Mouse (Mus musculus) frontal cortex, adult (tissue): Measurements from ENCODE around the gene Rras.

ENCODE experiments used
- ATAC-seq: cut with Nextera tagmentation; 2 replicates; pipeline ENCODE4 v1.9.2; 2017; ENCODE audit warnings: mild to moderate bottlenecking, moderate library complexity, mixed read lengths; ENCODE audit not compliant: low TSS enrichment

Gene Rras

DNA sequence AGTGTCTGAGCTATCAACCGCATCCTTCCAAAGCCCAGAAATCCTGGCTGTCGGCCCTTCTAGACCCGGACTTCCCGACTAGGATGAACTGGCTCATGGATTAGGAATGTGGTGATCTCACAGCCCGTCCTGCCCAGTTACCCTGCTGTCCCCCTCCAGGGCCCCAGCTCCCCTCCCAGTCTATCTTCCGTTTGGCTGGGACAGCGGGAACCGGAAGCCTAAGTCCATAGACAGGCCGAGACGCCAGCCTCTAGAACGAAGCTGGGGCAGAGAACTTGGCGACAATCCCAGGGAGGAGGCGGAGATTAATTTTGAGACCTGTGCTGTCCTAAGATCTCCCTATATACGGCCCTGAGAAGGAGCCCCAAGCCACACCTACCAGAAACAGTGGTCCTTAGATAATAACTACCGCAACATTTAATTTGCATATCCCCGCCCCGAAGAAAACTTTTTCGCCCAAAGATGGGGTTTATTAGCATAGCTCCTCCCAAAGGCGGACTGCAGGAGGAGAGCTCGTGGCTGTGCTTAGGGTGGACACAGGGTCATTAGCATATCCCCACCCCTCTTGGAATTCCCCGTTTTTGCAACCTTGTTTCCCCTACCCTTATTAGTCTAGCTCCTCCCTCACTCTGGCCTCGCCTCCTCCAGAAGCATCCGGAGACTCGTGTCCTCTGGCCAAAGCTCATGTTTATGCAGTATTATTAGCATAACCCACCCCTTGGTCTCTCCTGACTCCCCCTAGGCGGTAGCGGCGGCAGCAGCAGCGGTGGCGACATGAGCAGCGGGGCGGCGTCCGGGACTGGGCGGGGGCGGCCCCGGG lies at the start of gene Rras:
Rras (plus strand) TSS at position 720 of the 820 bp plus-strand sequence.
- ATAC-seq: peak; percentile 76

GRCm38 (mm10) chr7:44970231-44970691 lies 47.5 kb upstream of the Rras start:
- ATAC-seq: peak; percentile 83

DNA sequence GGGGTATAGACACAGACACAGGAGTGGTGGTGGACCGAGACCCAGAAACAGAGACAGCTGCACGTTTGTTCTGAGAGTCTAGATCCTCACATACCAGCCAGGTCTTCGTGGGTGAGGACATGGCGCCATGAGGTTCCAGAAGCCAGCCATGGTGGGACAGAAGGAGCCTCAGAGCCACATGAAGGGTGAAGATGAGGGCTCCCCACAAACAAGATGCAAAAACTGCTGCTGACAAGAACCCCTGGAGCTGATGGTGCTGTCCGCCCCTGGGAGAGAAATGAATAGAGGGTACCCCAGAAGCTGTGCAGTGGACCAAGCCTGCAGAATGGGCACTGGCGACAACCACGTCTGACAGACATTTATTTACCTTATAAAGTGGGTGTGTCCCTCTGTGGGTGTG lies 46.6 kb upstream of the Rras start:
- no peak for ATAC-seq

DNA sequence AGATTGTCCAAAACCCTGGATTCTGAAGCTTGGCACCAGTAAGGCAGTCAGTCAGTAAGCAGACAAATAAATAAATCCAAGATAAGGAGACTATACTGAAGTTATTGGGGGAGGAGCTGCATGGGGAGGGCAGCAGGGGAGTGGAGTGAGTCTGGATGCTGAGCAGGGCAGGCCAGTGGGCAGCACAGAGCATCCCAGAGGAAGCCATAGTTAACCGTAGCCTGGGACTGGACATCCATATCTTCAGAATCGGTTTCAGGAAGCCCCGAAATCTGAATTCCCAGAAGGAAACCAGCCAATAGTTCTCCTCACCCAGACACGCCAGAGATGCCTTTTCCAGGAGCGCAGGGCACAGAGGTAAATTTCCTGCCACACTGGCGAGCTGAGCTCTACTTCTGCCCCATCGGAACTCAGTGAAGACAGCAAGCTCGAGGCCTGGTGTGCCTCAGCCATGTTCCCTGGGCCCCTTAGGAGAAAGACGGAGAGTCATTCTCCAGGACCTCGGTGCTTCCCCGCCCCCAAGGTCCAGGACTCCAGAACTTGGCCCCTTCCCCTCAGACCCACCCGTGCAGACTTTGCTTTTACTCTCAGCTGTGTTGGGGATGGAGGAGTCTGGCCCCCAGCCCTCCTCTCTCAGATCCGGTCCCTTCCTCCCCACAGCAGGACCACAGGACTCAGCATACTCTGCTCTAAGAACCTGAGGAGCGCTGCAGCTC lies 44.2 kb upstream of the Rras start:
- ATAC-seq: no peak

DNA sequence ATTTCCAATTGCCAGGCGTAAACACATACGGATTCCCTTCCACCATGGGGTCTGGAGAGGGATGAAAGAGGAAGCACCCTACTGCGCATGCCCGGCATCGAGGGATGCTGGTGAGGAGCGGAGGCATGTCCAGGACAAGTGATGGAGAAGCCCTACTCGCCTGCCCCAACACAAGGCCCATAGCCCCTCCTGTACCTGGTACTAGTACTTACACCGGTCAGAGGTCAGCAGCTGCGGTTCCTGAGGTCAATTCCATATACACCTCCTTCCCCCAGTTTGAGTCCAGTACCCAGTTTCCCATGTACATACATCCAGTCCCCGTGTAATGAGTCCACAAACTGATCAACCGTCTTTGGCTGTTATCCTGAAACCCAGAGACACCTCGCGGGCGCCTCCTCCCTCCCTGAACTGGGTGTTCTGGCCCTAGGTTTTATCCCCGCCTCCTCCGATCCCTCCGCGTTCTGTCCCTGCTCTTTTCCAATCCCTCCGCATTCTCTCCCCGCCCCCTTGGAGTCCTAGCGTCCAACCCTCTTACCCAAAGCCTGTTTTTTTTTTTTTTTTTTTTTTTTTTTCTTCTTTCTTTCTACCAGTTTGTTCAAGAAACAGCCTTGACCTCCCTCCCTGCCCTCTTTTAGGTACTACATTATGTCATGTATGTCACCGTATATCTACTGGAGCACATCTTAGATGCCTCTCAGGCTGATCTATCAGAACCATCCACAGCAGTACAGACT lies 43.2 kb upstream of the Rras start, which contains the start of gene Cpt1c:
Cpt1c (minus strand) TSS at position 469 of the 734 bp plus-strand sequence.
- ATAC-seq: peak; percentile 59

DNA sequence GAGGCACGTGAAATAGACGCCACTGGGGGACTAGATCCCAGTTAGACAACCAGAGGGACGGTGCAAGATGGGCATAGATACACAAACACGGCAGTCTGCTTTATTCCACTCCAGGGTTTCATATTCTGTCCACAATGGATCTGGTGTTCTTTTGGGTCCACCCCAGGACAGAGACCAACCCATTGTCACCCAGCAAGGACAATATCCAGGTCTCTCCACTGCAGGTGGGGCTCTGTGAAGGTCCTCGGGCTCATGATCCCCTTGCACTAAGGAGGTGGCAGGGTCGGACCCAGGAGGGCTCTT lies 42.7 kb upstream of the Rras start:
- ATAC-seq: no peak

DNA sequence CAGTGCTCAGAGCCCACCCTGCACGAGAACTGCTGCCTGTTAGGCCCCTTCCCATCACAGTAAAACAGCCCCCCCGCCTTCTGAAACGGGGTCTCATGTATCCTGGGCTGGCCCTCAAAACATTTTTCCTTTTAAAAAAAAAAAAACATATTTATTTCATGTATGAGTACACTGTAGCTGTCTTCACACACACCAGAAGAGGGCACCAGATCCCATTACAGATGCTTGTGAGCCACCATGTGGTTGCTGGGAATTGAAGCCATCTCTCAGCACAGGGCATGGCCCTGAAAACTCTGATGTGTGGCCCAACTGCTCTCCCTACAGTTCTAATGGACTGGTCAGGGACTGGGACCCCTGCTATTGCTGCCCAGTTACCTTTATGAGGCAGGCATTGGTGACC lies 39.5 kb upstream of the Rras start:
- no peak for ATAC-seq

DNA sequence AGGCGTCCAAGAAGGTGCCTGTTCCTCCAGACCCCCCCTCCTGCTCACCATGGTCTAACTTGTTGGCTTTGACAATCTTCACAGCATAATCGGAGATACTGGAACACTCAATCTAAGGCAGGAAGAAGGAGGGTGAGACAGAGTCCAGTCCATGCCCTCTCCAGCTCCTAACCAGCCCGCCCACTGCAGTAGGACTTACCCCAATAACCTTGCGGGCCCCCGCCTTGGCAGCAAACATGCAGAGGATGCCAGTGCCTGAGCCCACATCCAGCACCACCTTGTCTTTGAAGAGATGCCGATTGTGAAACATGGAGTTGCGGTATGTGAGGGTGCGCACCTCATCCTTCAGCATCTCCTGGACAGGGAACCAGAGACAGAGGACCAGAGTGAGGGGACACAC lies 36.2 kb upstream of the Rras start:
- ATAC-seq: no peak

DNA sequence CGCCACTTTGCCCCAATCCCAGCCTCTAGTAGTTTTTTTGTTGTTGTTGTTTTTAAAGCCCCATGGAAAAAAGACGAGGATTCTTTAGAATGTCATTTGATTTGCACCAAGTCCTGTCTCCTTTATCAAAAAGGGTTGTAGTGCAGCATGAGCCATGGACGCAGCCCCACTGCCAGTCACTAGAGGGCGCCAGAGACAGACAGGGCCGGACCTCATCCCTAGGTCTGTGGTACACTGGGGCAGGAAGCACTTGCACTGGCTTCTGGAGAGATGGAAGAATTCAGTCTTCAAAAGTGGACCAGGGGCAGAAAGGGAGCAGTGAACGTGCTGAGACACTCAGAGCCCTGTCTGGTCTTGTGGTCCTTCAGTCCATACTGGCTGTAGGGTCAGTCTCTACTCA lies 34.7 kb upstream of the Rras start:
- 0 out of 2 replicates have a peak, but pooled peaks have one; percentile 20 for ATAC-seq

DNA sequence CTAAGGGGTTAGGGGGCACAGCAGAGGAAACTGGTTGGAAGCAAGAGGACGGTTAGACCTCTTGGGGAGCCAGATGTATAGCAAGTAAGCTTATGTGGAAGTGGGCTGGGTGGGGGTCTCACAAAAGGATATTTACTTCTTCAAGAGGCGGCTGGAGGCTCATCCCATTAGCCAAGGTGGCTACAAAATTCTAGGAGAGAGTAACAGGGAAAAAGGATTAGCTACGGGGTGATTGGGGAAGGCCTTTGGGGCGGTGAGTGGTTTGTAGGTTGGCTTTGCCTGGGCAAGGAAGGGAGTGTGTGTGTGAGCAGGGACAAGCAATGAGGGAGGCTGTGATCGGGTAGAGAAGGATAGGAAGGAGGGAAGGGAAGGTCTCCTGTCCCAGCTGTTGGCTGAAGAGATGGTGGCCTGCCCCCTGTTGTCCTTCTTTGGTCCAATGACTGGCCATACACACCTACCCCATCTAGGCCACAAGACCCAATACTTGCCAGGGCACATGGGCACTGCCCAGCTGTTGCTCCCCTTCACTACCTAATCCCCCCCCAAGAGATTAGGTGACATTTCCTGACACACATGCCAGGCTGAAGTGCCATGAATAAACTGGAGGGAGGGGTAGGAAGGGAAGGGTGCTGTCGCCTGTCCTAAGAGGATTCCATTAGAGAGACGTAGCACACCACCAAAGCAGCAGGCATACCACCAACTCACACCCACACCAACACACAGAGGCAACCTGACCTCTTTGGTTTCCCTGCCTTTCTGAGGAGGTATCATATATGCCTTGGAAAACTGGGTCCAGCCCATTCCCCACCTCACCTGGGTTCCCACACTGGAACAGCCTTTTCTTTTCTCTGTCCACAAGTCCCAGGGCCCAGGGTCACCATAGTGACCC lies 33.6 kb upstream of the Rras start:
- ATAC-seq: no peak

GRCm38 (mm10) chr7:44984833-44985164 lies 33.0 kb upstream of the Rras start:
- ATAC-seq: no peak

- no peak for ATAC-seq
Measured at GRCm38 (mm10) chr7:44985595-44986191, 32.1 kb upstream of the Rras start.

- ATAC-seq: peak; percentile 91
Measured at GRCm38 (mm10) chr7:44986192-44986878, 31.4 kb upstream of the Rras start, which contains the start of gene Prmt1. Prmt1 (minus strand) TSS chr7:44986568.

DNA sequence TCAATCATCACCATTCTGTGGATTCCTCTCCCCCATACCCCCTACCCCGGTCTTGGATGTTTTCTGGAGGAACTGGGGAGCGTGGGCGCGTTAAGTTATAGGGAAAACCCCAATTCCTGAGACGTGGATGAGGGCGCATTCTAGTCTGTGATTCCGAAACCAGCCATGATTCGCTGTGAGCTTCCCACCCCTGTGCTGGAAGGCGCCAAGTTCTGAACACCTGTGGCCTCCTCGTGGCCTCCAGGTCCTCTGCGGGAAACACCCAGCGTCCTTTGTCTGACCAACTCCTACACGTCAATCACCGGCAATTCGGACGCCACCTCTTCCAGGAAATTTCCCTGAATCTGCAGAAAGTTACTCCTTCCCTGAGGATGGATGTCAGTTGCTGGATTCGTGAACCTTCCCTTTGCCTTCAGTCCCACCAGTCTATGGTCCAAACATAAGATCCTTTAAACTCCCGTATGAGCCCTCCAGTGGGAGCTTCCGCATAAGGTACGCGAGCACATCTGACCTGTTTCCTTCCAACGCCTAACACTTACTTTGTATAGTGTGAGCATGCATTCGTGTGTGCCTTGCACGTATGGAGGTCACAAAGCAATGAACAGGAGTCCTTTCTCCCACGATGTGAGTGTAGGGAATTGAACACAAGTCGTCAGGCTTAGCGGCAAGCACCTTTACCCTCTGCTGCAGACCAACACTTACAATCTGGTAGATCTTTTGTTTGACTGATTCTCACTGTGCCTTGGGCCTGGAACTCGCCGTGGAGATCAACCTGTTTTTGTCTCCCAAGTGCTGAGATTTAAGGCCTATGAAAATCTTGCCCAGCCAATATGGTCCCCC lies 30.7 kb upstream of the Rras start:
- ATAC-seq: no peak

DNA sequence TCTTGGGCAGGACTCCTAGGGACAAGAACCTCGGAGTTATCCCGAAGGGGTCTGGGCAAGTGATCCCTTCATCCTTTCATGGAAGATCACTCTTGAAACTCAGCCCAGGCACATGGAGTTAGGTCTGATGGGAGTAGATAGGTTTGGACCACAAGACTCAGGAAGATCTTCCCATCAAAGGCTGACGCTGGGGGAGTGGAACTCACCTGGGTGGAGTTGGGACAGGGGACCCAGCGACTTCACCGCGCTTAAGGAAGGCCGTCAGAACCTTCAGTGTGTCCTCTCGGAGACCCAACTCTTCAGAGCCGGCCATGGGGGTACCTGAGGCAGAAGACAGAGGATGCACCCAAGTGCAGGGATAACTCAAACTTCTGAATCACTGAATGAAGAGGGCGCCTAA lies 21.1 kb upstream of the Rras start:
- ATAC-seq: no peak

- peak; percentile 87 for ATAC-seq
Measured at GRCm38 (mm10) chr7:44997231-44997939, 20.4 kb upstream of the Rras start, which contains the start of gene Irf3. Irf3 (plus strand) TSS chr7:44997648.

DNA sequence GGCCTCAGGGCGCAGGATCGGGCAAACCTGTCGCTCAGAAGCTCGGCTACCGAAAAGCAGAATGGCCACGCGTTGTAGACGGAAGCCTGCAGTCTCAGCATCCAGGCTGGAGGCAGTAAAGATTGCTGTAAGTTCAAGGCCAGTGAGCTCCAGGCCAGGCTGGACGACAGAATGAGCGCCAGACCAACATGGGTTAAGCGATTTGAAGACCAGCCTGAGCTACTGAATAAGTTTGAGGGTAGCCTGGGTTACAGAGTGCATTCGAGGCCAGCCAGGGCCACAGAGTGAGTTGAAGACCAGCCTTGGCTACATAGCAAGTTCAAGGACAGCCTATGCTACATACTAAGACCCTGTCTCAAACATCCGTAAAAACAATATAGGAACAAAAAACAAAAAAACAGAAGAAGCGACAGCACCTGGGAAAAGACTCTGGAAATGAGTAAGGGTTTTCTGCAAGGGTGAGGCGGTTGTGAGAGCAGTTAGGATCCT lies 19.8 kb upstream of the Rras start:
- ATAC-seq: no peak

- ATAC-seq: no peak
Measured at GRCm38 (mm10) chr7:44998501-44998955, 19.2 kb upstream of the Rras start, which contains the start of gene Bcl2l12. Bcl2l12 (minus strand) TSS chr7:44998712.
